Comparison of ENCODE assay signal across 10 mouse cellular contexts in the genomic region with DNA sequence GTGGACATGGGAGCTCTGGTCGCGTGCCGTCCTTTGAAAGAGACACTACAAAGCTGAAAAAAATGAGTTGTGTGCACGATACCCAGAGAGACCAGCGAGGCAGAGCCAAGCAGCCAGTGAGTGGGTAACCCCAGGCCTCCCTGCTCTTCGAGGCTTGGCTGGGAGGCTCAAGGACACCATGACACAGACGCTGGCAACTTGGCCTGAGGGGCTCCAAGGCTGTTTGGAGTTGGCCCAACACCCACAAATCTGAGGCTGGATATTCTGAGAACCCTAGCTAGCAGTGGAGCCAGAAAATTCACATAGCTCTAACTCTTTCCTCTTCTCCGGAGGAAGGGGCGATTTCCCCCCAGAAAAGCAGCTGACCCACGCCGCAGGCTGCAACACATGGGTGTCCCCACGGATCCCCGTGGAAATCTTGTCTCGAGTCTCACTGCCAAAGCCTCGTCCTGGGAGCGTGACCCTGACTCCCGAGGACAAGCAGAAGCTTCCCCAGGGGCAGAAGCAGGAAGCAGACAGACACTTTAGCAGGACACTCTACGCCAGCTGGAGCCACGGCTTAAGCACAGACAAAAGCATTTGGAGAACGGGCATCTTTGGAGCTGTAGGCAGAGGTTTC. TPM values are rescaled to one million over a fixed set of nuclear protein-coding genes. Genes with fewer than 3 reads are reported as not detected.
A peak's percentile ranks its signal among the peaks of the same experiment; 100 is the strongest.
DNase-seq lines count a peak whose midpoint lies in the region; TF ChIP-seq lines count a peak whose summit lies in the region.
"Had no signal": no experiment of that assay in that cellular context is flagged by ENCODE, and none has a peak within 500 bp of the region (broad histone marks: within the 10 kb centered on the region; RNA-seq: fewer than 3 reads in every experiment).

No protein-coding gene starts in this region.

- intact Hi-C loops in left cerebral cortex, adult 2 months (cut with DNase I) = loop anchor here (5.0 kb wide), 3 partner anchors 64 to 264 kb away; a partner anchor contains a TSS
- intact Hi-C loops in left cerebral cortex, postnatal 4 days (cut with DNase I) = loop anchor here (5.0 to 10.0 kb wide), 2 partner anchors 179 to 247 kb away; no protein-coding TSS in a partner anchor
- intact Hi-C loops in heart, postnatal 14 days (cut with DNase I) = loop anchor here (2.0 kb wide), 1 partner anchor 109 kb away; a partner anchor contains a TSS

- DNase-seq in left cerebral cortex, adult 2 months (ENCODE audit: extremely low spot score in 1 of 2, low spot score in 2 of 2) = peak in 1 of 2 experiments; percentile 15
- no peak for DNase-seq in left cerebral cortex, postnatal 4 days
- DNase-seq in heart, postnatal 14 days = peak; percentile 53 to 63
- DNase-seq in lung, postnatal 10 days = peak; percentile 65
- no peak for DNase-seq in right cerebral cortex, adult 18-20 months
- no peak for DNase-seq in layer of hippocampus, adult 9-11 months
- no peak for DNase-seq in urinary bladder, postnatal 14 days (ENCODE audit: low spot score)
- DNase-seq: liver, embryonic 13.5 days had no signal

- peaks cover 9% of the 10 kb centered on the region for H3K4me1 ChIP-seq in brown adipose tissue, adult 24 weeks (ENCODE audit: control insufficient read depth, insufficient read depth, insufficient read length, low read length)

- no peak overlapping the region for H3K4me3 ChIP-seq in left cerebral cortex, adult 2 months
- no peak overlapping the region for H3K4me3 ChIP-seq in brown adipose tissue, adult 24 weeks (ENCODE audit: insufficient read depth, low read depth, low read length)
- H3K4me3 ChIP-seq: liver, embryonic 13.5 days had no signal

- no peak for TF ChIP-seq CTCF in left cerebral cortex, adult 2 months (IDR thresholded peaks at IDR 0.05)

- H3K27ac ChIP-seq in left cerebral cortex, adult 2 months = peak overlapping the region; percentile 47; the same call in 1 of the 2 replicates
- H3K27ac ChIP-seq in brown adipose tissue, adult 24 weeks (replicated peaks; ENCODE audit: low read depth, low read length) = peak overlapping the region; percentile 15
- H3K27ac ChIP-seq: liver, embryonic 13.5 days had no signal

RNA-seq across cellular contexts. Expression of a gene that starts 5.8 kb away (rescaled TPM):
- 10 to 100 TPM; 37.5 to 51.9 TPM for total RNA-seq in left cerebral cortex, adult 2 months (2021)
- total RNA-seq in left cerebral cortex, postnatal 4 days (2021) = 10 to 100 TPM; 18.6 to 19.2 TPM
- 37.8 and 44.7 TPM in 2 replicates for polyA plus RNA-seq in brown adipose tissue, adult 24 weeks (2012; ENCODE audit: insufficient read depth, insufficient read length, missing spikeins)
- 100 to 1,000 TPM; 142 to 151 TPM for total RNA-seq in heart, postnatal 14 days (2021)
- total RNA-seq: common myeloid progenitor, adult 5-6 weeks had no signal

Comparison
In these comparisons a context has a peak if more than half of its experiments do, and no peak if none do; other contexts are left out.
1. DNase-seq: peak in heart, postnatal 14 days (2 of 2) and lung, postnatal 10 days (single experiment); none in left cerebral cortex, postnatal 4 days (single experiment), right cerebral cortex, adult 18-20 months (single experiment), layer of hippocampus, adult 9-11 months (single experiment) and urinary bladder, postnatal 14 days (single experiment).